Mouse (Mus musculus) CH12.LX (cell line): ENCODE data around the gene Fgfr2. TPM values are rescaled to one million over a fixed set of nuclear protein-coding genes. Genes with fewer than 3 reads are reported as not detected.
A peak's percentile ranks its signal among the peaks of the same experiment; 100 is the strongest.

Experiments used
- DNase-seq: peaks from one replicate; pipeline ENCODE4 v3.0.0-alpha.2; 2013; ENCODE audit errors: extremely low read depth
- H3K27ac ChIP-seq: 2 replicates; pipeline ENCODE4 v1.5.1; 2012; ENCODE audit warnings: low read depth, mild to moderate bottlenecking, control low read depth, moderate library complexity; ENCODE audit not compliant: insufficient read depth
- H3K27me3 ChIP-seq: replicated peaks from 2 replicates; pipeline ENCODE3; 2012; ENCODE audit warnings: inconsistent platforms
- H3K36me3 ChIP-seq, 2 experiments: replicated peaks in 1 of 2; 2 replicates each; pipeline versions ENCODE3 to v1.6.1; 2012; ENCODE audit warnings: inconsistent platforms in 1 of 2, low read length in 1 of 2, mild to moderate bottlenecking in 1 of 2, mixed read lengths in 1 of 2, moderate library complexity in 1 of 2; ENCODE audit not compliant: control insufficient read depth in 1 of 2, insufficient read depth in 1 of 2
- H3K4me1 ChIP-seq, 2 experiments: 2 replicates each; pipeline ENCODE4 v1.6.1; 2012; ENCODE audit warnings: inconsistent platforms in 1 of 2, moderate library complexity in 1 of 2; ENCODE audit not compliant: insufficient read depth in 2 of 2, control insufficient read depth in 1 of 2
- H3K4me2 ChIP-seq: 2 replicates; pipeline ENCODE4 v1.6.1; 2012; ENCODE audit warnings: low read depth, mild to moderate bottlenecking, control low read depth; ENCODE audit not compliant: poor library complexity, insufficient read depth, severe bottlenecking
- H3K4me3 ChIP-seq, 3 experiments: fragments of 150-350 bp in 1 of 3; sonication (generic) in 1 of 3; replicated peaks in 1 of 3; 2 replicates each; pipeline versions ENCODE3 to v1.5.1; 2011 to 2012; ENCODE audit warnings: low read depth in 2 of 3, low read length in 2 of 3, mild to moderate bottlenecking in 2 of 3, moderate library complexity in 2 of 3, control low read depth in 1 of 3, improper control_type of control experiment in 1 of 3, inconsistent platforms in 1 of 3, mixed read lengths in 1 of 3; ENCODE audit not compliant: poor library complexity in 1 of 3
- H3K79me2 ChIP-seq: replicated peaks from 2 replicates; pipeline ENCODE4 v1.6.1; 2012; ENCODE audit warnings: mild to moderate bottlenecking, moderate library complexity; ENCODE audit not compliant: control insufficient read depth, poor library complexity, insufficient read depth, severe bottlenecking; ENCODE audit errors: extremely low read depth
- H3K9ac ChIP-seq: 2 replicates; pipeline ENCODE4 v1.6.1; 2012; ENCODE audit warnings: low read depth, mild to moderate bottlenecking, control low read depth, moderate library complexity; ENCODE audit not compliant: insufficient read depth
- H3K9me3 ChIP-seq: replicated peaks from 2 replicates; pipeline ENCODE3; 2012; ENCODE audit warnings: low read length, inconsistent platforms, mixed read lengths
- BHLHE40 ChIP-seq: IDR thresholded peaks from 2 replicates; pipeline ENCODE4 v1.6.1; 2011; ENCODE audit warnings: mild to moderate bottlenecking, low read depth, low read length, improper control_type of control experiment
- CHD2 ChIP-seq: IDR thresholded peaks from 2 replicates; pipeline ENCODE4 v1.6.1; 2011; ENCODE audit warnings: low read length, improper control_type of control experiment
- E2F4 ChIP-seq: IDR thresholded peaks from 2 replicates; pipeline ENCODE4 v1.6.1; 2011; ENCODE audit warnings: low read depth, low read length, improper control_type of control experiment; ENCODE audit not compliant: insufficient replicate concordance
- ELF1 ChIP-seq: IDR thresholded peaks from 2 replicates; pipeline ENCODE4 v1.6.1; 2014; ENCODE audit warnings: low read depth, mild to moderate bottlenecking, inconsistent platforms, low read length, improper control_type of control experiment
- EP300 ChIP-seq: IDR thresholded peaks from 2 replicates; pipeline ENCODE4 v1.6.1; 2011; ENCODE audit warnings: low read length, improper control_type of control experiment
- ETS1 ChIP-seq: conservative IDR thresholded peaks from 2 replicates; pipeline ENCODE4 v1.6.1; 2012; ENCODE audit warnings: low read depth, mild to moderate bottlenecking, inconsistent platforms, low read length, improper control_type of control experiment, moderate library complexity
- GABPA ChIP-seq: IDR thresholded peaks from 2 replicates; pipeline ENCODE4 v1.6.1; 2012; ENCODE audit warnings: low read depth, low read length, improper control_type of control experiment, inconsistent platforms; ENCODE audit not compliant: insufficient replicate concordance
- HCFC1 ChIP-seq: IDR thresholded peaks from 2 replicates; pipeline ENCODE4 v1.6.1; 2012; ENCODE audit warnings: low read depth, mild to moderate bottlenecking, inconsistent platforms, low read length, improper control_type of control experiment
- IRF4 ChIP-seq: IDR thresholded peaks from 2 replicates; pipeline ENCODE4 v1.6.1; 2014; ENCODE audit warnings: low read depth, mild to moderate bottlenecking, inconsistent platforms, low read length, improper control_type of control experiment
- JUN ChIP-seq: IDR thresholded peaks from 2 replicates; pipeline ENCODE4 v1.6.1; 2011; ENCODE audit warnings: low read depth, mild to moderate bottlenecking, low read length, improper control_type of control experiment, moderate library complexity; ENCODE audit not compliant: insufficient read depth
- JUND ChIP-seq: conservative IDR thresholded peaks from 2 replicates; pipeline ENCODE4 v1.6.1; 2011; ENCODE audit warnings: low read depth, low read length, improper control_type of control experiment
- KAT2A ChIP-seq: IDR thresholded peaks from 2 replicates; pipeline ENCODE4 v1.6.1; 2012; ENCODE audit warnings: low read length, improper control_type of control experiment, inconsistent platforms; ENCODE audit not compliant: insufficient replicate concordance
- MAFK ChIP-seq: IDR thresholded peaks from 2 replicates; pipeline ENCODE4 v1.6.1; 2011; ENCODE audit warnings: low read length, improper control_type of control experiment; ENCODE audit not compliant: insufficient replicate concordance
- MAX ChIP-seq: IDR thresholded peaks from 2 replicates; pipeline ENCODE4 v1.6.1; 2011; ENCODE audit warnings: low read length, improper control_type of control experiment
- MEF2A ChIP-seq: IDR thresholded peaks from 2 replicates; pipeline ENCODE4 v1.6.1; 2014; ENCODE audit warnings: low read depth, mild to moderate bottlenecking, inconsistent platforms, low read length, improper control_type of control experiment, borderline replicate concordance
- MXI1 ChIP-seq: IDR thresholded peaks from 2 replicates; pipeline ENCODE4 v1.6.1; 2011; ENCODE audit warnings: mild to moderate bottlenecking, low read depth, low read length, improper control_type of control experiment
- PAX5 ChIP-seq: IDR thresholded peaks from 2 replicates; pipeline ENCODE4 v1.6.1; 2012; ENCODE audit warnings: low read length, inconsistent platforms, mixed read lengths
- POLR2A ChIP-seq: IDR thresholded peaks from 2 replicates; pipeline ENCODE4 v1.6.1; 2011; ENCODE audit warnings: low read depth, mild to moderate bottlenecking, improper control_type of control experiment, low read length
- POLR2AphosphoS2 ChIP-seq: IDR thresholded peaks from 2 replicates; pipeline ENCODE4 v1.6.1; 2011; ENCODE audit warnings: low read depth, low read length, improper control_type of control experiment
- RCOR1 ChIP-seq: conservative IDR thresholded peaks from 2 replicates; pipeline ENCODE4 v1.6.1; 2012; ENCODE audit warnings: low read depth, mild to moderate bottlenecking, inconsistent platforms, low read length, improper control_type of control experiment
- SIN3A ChIP-seq: IDR thresholded peaks from 2 replicates; pipeline ENCODE4 v1.6.1; 2012; ENCODE audit warnings: low read length, improper control_type of control experiment, inconsistent platforms
- TBP ChIP-seq: conservative IDR thresholded peaks from 2 replicates; pipeline ENCODE4 v1.6.1; 2011; ENCODE audit warnings: low read depth, low read length, improper control_type of control experiment
- TCF12 ChIP-seq: IDR thresholded peaks from 2 replicates; pipeline ENCODE4 v1.6.1; 2014; ENCODE audit warnings: low read depth, mild to moderate bottlenecking, inconsistent platforms, low read length, improper control_type of control experiment
- UBTF ChIP-seq: IDR thresholded peaks from 2 replicates; pipeline ENCODE4 v1.6.1; 2012; ENCODE audit warnings: low read depth, mild to moderate bottlenecking, inconsistent platforms, low read length, improper control_type of control experiment, moderate library complexity
- USF1 ChIP-seq: IDR thresholded peaks from 2 replicates; pipeline ENCODE4 v1.6.1; 2014; ENCODE audit warnings: low read depth, mild to moderate bottlenecking, inconsistent platforms, low read length, improper control_type of control experiment
- ZC3H11A ChIP-seq: IDR thresholded peaks from 2 replicates; pipeline ENCODE4 v1.6.1; 2012; ENCODE audit warnings: low read depth, mild to moderate bottlenecking, inconsistent platforms, low read length, improper control_type of control experiment
- ZKSCAN1 ChIP-seq: IDR thresholded peaks from 2 replicates; pipeline ENCODE4 v1.6.1; 2012; ENCODE audit warnings: low read depth, inconsistent platforms, low read length, improper control_type of control experiment, borderline replicate concordance
- ZNF384 ChIP-seq: IDR thresholded peaks from 2 replicates; pipeline ENCODE4 v1.6.1; 2012; ENCODE audit warnings: low read depth, low read length, improper control_type of control experiment, inconsistent platforms
- dilution Hi-C: fragments of 300-500 bp; cut with MboI; formaldehyde crosslinking; loops from 2 replicates; pipeline ENCODE4 v1.14.3; 2020; ENCODE audit warnings: low sequenced_read_pairs; ENCODE audit not compliant: extremely low pct_unique_long_range_greater_than_20kb, extremely low pct_ligation_motif_present
- in situ Hi-C: fragments of 300-500 bp; cut with MboI; formaldehyde crosslinking; loops from 3 replicates; pipeline ENCODE4 v1.14.3; 2019; ENCODE audit warnings: low sequenced_read_pairs, low pct_ligation_motif_present, low pct_unique_long_range_greater_than_20kb, mixed read lengths
- polyA plus RNA-seq: library from polyadenylated mRNA; unstranded; fragments of >175 nt; gene quantifications from 2 replicates; pipeline ENCODE4 v1.2.1, GENCODE M21; 2012; ENCODE audit warnings: low read depth; ENCODE audit not compliant: insufficient read length
- total RNA-seq, 2 experiments: library from RNA; depleted of rRNA; stranded (reverse); fragments of 300-350 nt in 1 of 2; fragments of >200 nt in 1 of 2; gene quantifications; 2 replicates each; pipeline ENCODE4 v1.2.3; 2012 to 2014

Gene Fgfr2
- total and polyA plus RNA-seq, 3 experiments = not detected

DNA sequence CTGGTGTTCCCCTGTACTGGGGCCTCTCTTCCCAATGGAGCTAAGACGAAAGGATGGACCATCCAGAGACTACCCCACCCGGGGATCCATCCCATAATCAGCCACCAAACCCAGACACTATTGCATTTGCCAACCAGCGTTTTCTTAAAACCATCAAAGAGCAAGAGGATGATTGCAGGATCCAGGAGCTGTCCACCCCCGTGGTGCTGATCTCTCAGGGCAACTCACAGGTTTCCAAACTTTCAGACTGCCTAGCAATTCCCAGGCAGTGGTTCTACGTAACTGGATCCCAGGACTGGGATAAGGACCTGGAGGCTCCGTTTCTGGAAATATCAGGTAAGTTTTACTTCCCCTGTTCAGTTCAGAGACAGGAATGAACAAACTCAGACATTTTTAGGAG lies 1162.6 kb downstream of the Fgfr2 start:
- H3K79me2 ChIP-seq = no peaks in the 10 kb centered on the region
- dilution Hi-C loops (no loop called here), in situ Hi-C loops (no loop called here)
- H3K9ac ChIP-seq = no peak overlapping the region
- H3K27me3 ChIP-seq = peaks cover 35% of the 10 kb centered on the region
- H3K9me3 ChIP-seq = no peaks in the 10 kb centered on the region
- no peak overlapping the region for H3K4me2 ChIP-seq
- peak; percentile 2 for DNase-seq
- H3K4me1 ChIP-seq = no peaks in the 10 kb centered on the region
- no peak for TF ChIP-seq USF1
- no peak for TF ChIP-seq ZNF384
- no peak for TF ChIP-seq PAX5
- no peak for TF ChIP-seq RCOR1
- no peak for TF ChIP-seq MAFK
- TF ChIP-seq GABPA = no peak
- no peak for TF ChIP-seq BHLHE40
- no peak for TF ChIP-seq ELF1
- TF ChIP-seq JUN = no peak
- no peak for TF ChIP-seq CHD2
- no peak for TF ChIP-seq UBTF
- TF ChIP-seq HCFC1 = no peak
- no peak for TF ChIP-seq MXI1
- TF ChIP-seq ETS1 = no peak
- TF ChIP-seq KAT2A = no peak
- no peak for TF ChIP-seq IRF4
- no peak for TF ChIP-seq EP300
- no peak for TF ChIP-seq ZKSCAN1
- TF ChIP-seq TCF12 = no peak
- no peak overlapping the region for H3K4me3 ChIP-seq
- H3K27ac ChIP-seq = no peak overlapping the region
- H3K36me3 ChIP-seq = no peaks in the 10 kb centered on the region

DNA sequence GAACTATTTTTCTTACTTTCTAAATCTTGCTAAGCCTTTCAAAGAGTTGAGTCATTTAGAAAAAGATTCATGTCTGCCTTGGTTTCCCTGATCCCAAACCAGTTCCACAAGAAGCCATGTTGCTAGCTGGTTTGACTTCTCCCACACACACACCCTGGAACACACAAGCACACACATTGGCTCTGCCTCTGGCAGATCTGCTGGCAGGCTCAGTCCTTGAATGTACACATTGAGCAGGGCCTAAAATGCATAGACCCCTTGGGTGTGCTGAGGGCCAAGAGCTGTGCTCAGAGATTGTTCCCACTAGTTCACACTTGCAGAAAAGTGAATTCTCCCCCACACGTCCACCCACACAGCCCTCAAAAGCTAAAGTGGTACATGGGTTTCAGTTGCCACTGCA lies 1164.4 kb downstream of the Fgfr2 start:
- H3K36me3 ChIP-seq = no peaks in the 10 kb centered on the region
- no peak overlapping the region for H3K27ac ChIP-seq
- no peak for TF ChIP-seq MAX
- no peak for TF ChIP-seq ZKSCAN1
- TF ChIP-seq MEF2A = no peak
- TF ChIP-seq SIN3A = no peak
- TF ChIP-seq ELF1 = no peak
- TF ChIP-seq GABPA = no peak
- TF ChIP-seq POLR2AphosphoS2 = no peak
- no peak for TF ChIP-seq ZC3H11A
- no peak for TF ChIP-seq JUND
- no peak for TF ChIP-seq USF1
- TF ChIP-seq E2F4 = no peak
- TF ChIP-seq TCF12 = no peak
- TF ChIP-seq TBP = no peak
- no peak for TF ChIP-seq POLR2A
- no peak for TF ChIP-seq PAX5
- no peak for TF ChIP-seq CHD2
- H3K9me3 ChIP-seq = no peaks in the 10 kb centered on the region
- no peak overlapping the region for H3K4me3 ChIP-seq
- H3K9ac ChIP-seq = no peak overlapping the region
- no peak overlapping the region for H3K4me2 ChIP-seq
- dilution Hi-C loops (no loop called here), in situ Hi-C loops (no loop called here)
- peaks cover 27% of the 10 kb centered on the region for H3K27me3 ChIP-seq
- no peak for DNase-seq
- no peaks in the 10 kb centered on the region for H3K4me1 ChIP-seq
- H3K79me2 ChIP-seq = no peaks in the 10 kb centered on the region
